Mouse (Mus musculus): Measurements from ENCODE around the gene Hoxb2. TPM values are rescaled to one million over a fixed set of nuclear protein-coding genes. Genes with fewer than 3 reads are reported as not detected.

Gene Hoxb2
- polyA plus RNA-seq, 1 experiment from 2014 or later, result 42.9 TPM

- no peaks in the 10 kb centered on the region; the same call in 1 of the 2 replicates for H3K4me1 ChIP-seq (replicated peaks; ENCODE audit: control insufficient read depth, insufficient read depth, low read length)
- peak overlapping the region; percentile 97 for H3K9ac ChIP-seq
- H3K4me2 ChIP-seq (replicated peaks), result peak overlapping the region; percentile 77
- DNase-seq (ENCODE audit: low spot score) (no peak), ATAC-seq (ENCODE audit: low FRiP score) (no peak)
- H3K27ac ChIP-seq, result peak overlapping the region; percentile 99
- peak overlapping the region; percentile 48 for H3K4me3 ChIP-seq (replicated peaks; ENCODE audit: low read length)
- WGBS, result under 1% methylated on average over 34 of the region's 34 CpGs
- H3K9me3 ChIP-seq (ENCODE audit: control insufficient read depth, low read length), result no peaks in the 10 kb centered on the region
- no peaks in the 10 kb centered on the region for H3K36me3 ChIP-seq (replicated peaks; ENCODE audit: control insufficient read depth, insufficient read depth)
- H3K27me3 ChIP-seq (ENCODE audit: control insufficient read depth, insufficient read depth, low read length), result peaks cover 89% of the 10 kb centered on the region
Measured at GRCm38 (mm10) chr11:96314671-96315343, 35.5 kb upstream of the Hoxb2 start.

- peak overlapping the region; percentile 97 for H3K9ac ChIP-seq
- WGBS, result under 1% methylated on average over 5 of the region's 5 CpGs
- H3K4me3 ChIP-seq (replicated peaks; ENCODE audit: low read length), result peak overlapping the region; percentile 48
Measured at GRCm38 (mm10) chr11:96315344-96315681, 35.0 kb upstream of the Hoxb2 start.

GRCm38 (mm10) chr11:96316696-96317607, 33.4 kb upstream of the Hoxb2 start:
- Histone ChIP-seq H3K27ac (peak overlapping the region; percentile 99), H3K27me3 (ENCODE audit: control insufficient read depth, insufficient read depth, low read length) (peaks cover 90% of the 10 kb centered on the region), H3K36me3 (replicated peaks; ENCODE audit: control insufficient read depth, insufficient read depth) (no peaks in the 10 kb centered on the region), H3K9ac (peak overlapping the region; percentile 97), H3K9me3 (ENCODE audit: control insufficient read depth, low read length) (no peaks in the 10 kb centered on the region), H3K4me1 (replicated peaks; ENCODE audit: control insufficient read depth, insufficient read depth, low read length) (no peaks in the 10 kb centered on the region; the same call in 1 of the 2 replicates), H3K4me2 (replicated peaks) (peak overlapping the region; percentile 77), H3K4me3 (replicated peaks; ENCODE audit: low read length) (peak overlapping the region; percentile 48)
- WGBS, result 5% methylated on average over 18 of the region's 18 CpGs
- DNase-seq (ENCODE audit: low spot score) (no peak), ATAC-seq (ENCODE audit: low FRiP score) (no peak)

More at GRCm38 (mm10) chr11:96315344-96315681, 35.0 kb upstream of the Hoxb2 start:
- no peaks in the 10 kb centered on the region; the same call in 1 of the 2 replicates for H3K4me1 ChIP-seq (replicated peaks; ENCODE audit: control insufficient read depth, insufficient read depth, low read length)
- DNase-seq (ENCODE audit: low spot score) (no peak), ATAC-seq (ENCODE audit: low FRiP score) (no peak)
- H3K9me3 ChIP-seq (ENCODE audit: control insufficient read depth, low read length), result no peaks in the 10 kb centered on the region
- H3K27ac ChIP-seq, result peak overlapping the region; percentile 99
- H3K4me2 ChIP-seq (replicated peaks), result peak overlapping the region; percentile 77
- no peaks in the 10 kb centered on the region for H3K36me3 ChIP-seq (replicated peaks; ENCODE audit: control insufficient read depth, insufficient read depth)
- H3K27me3 ChIP-seq (ENCODE audit: control insufficient read depth, insufficient read depth, low read length), result peaks cover 89% of the 10 kb centered on the region

GRCm38 (mm10) chr11:96317608-96318367, 32.5 kb upstream of the Hoxb2 start, which contains the start of gene Hoxb4:
Gene Hoxb4, plus strand, starts transcription at chr11:96318267.
- ATAC-seq (ENCODE audit: low FRiP score) (peak; percentile 51), DNase-seq (ENCODE audit: low spot score) (no peak)
- 1% methylated on average over 28 of the region's 28 CpGs for WGBS
- Histone ChIP-seq H3K9ac (peak within 1 kb of the TSS; percentile 97), H3K27ac (peak within 1 kb of the TSS; percentile 99), H3K4me1 (replicated peaks; ENCODE audit: control insufficient read depth, insufficient read depth, low read length) (no peaks in the 10 kb centered on the region; the same call in 1 of the 2 replicates), H3K27me3 (ENCODE audit: control insufficient read depth, insufficient read depth, low read length) (peaks cover 90% of the 10 kb centered on the region), H3K36me3 (replicated peaks; ENCODE audit: control insufficient read depth, insufficient read depth) (no peaks in the 10 kb centered on the region), H3K4me3 (replicated peaks; ENCODE audit: low read length) (peak within 1 kb of the TSS; percentile 48), H3K4me2 (replicated peaks) (peak within 1 kb of the TSS; percentile 77), H3K9me3 (ENCODE audit: control insufficient read depth, low read length) (no peaks in the 10 kb centered on the region)

- DNase-seq (ENCODE audit: low spot score) (peak; percentile 77), ATAC-seq (ENCODE audit: low FRiP score) (peak; percentile 71)
- peak overlapping the region; percentile 99 for H3K27ac ChIP-seq
- H3K4me2 ChIP-seq (replicated peaks), result peak overlapping the region; percentile 77
- peak overlapping the region; percentile 97 for H3K9ac ChIP-seq
- H3K36me3 ChIP-seq (replicated peaks; ENCODE audit: control insufficient read depth, insufficient read depth), result no peaks in the 10 kb centered on the region
- peaks cover 90% of the 10 kb centered on the region for H3K27me3 ChIP-seq (ENCODE audit: control insufficient read depth, insufficient read depth, low read length)
- no peaks in the 10 kb centered on the region; the same call in 1 of the 2 replicates for H3K4me1 ChIP-seq (replicated peaks; ENCODE audit: control insufficient read depth, insufficient read depth, low read length)
- peak overlapping the region; percentile 48 for H3K4me3 ChIP-seq (replicated peaks; ENCODE audit: low read length)
- WGBS, result under 1% methylated on average over 36 of the region's 45 CpGs
- no peaks in the 10 kb centered on the region for H3K9me3 ChIP-seq (ENCODE audit: control insufficient read depth, low read length)
Measured at GRCm38 (mm10) chr11:96318368-96319070, 31.8 kb upstream of the Hoxb2 start.

- no peaks in the 10 kb centered on the region for H3K4me1 ChIP-seq (replicated peaks; ENCODE audit: control insufficient read depth, insufficient read depth, low read length)
- no peaks in the 10 kb centered on the region for H3K9me3 ChIP-seq (ENCODE audit: control insufficient read depth, low read length)
- H3K4me3 ChIP-seq (replicated peaks; ENCODE audit: low read length), result peak overlapping the region; percentile 48
- peak overlapping the region; percentile 77 for H3K4me2 ChIP-seq (replicated peaks)
- peaks cover 88% of the 10 kb centered on the region for H3K27me3 ChIP-seq (ENCODE audit: control insufficient read depth, insufficient read depth, low read length)
- under 1% methylated on average over 33 of the region's 34 CpGs for WGBS
- peak; percentile 58 for ATAC-seq (ENCODE audit: low FRiP score)
- peak overlapping the region; percentile 99 for H3K27ac ChIP-seq
- H3K9ac ChIP-seq, result peak overlapping the region; percentile 97
- no peak for DNase-seq (ENCODE audit: low spot score)
- H3K36me3 ChIP-seq (replicated peaks; ENCODE audit: control insufficient read depth, insufficient read depth), result no peaks in the 10 kb centered on the region
Measured at GRCm38 (mm10) chr11:96319071-96319902, 31.0 kb upstream of the Hoxb2 start.

- Histone ChIP-seq H3K9me3 (ENCODE audit: control insufficient read depth, low read length) (no peaks in the 10 kb centered on the region), H3K27me3 (ENCODE audit: control insufficient read depth, insufficient read depth, low read length) (peaks cover 88% of the 10 kb centered on the region), H3K4me1 (replicated peaks; ENCODE audit: control insufficient read depth, insufficient read depth, low read length) (no peaks in the 10 kb centered on the region), H3K27ac (peak overlapping the region; percentile 99), H3K4me3 (replicated peaks; ENCODE audit: low read length) (peak overlapping the region; percentile 48), H3K4me2 (replicated peaks) (peak overlapping the region; percentile 77), H3K36me3 (replicated peaks; ENCODE audit: control insufficient read depth, insufficient read depth) (no peaks in the 10 kb centered on the region), H3K9ac (peak overlapping the region; percentile 97)
- no peak for DNase-seq (ENCODE audit: low spot score)
- no peak for ATAC-seq (ENCODE audit: low FRiP score)
- under 1% methylated on average over 29 of the region's 29 CpGs for WGBS
Measured at GRCm38 (mm10) chr11:96319910-96320309, 30.4 kb upstream of the Hoxb2 start.

- DNase-seq (ENCODE audit: low spot score), result no peak
- Histone ChIP-seq H3K4me2 (replicated peaks) (peak overlapping the region; percentile 77), H3K4me1 (replicated peaks; ENCODE audit: control insufficient read depth, insufficient read depth, low read length) (no peaks in the 10 kb centered on the region), H3K27me3 (ENCODE audit: control insufficient read depth, insufficient read depth, low read length) (peaks cover 88% of the 10 kb centered on the region), H3K36me3 (replicated peaks; ENCODE audit: control insufficient read depth, insufficient read depth) (no peaks in the 10 kb centered on the region), H3K4me3 (replicated peaks; ENCODE audit: low read length) (peak overlapping the region; percentile 48), H3K27ac (peak overlapping the region; percentile 99), H3K9ac (peak overlapping the region; percentile 97), H3K9me3 (ENCODE audit: control insufficient read depth, low read length) (no peaks in the 10 kb centered on the region)
- no peak for ATAC-seq (ENCODE audit: low FRiP score)
- 2% methylated on average over 17 of the region's 17 CpGs for WGBS
Measured at GRCm38 (mm10) chr11:96320688-96321087, 29.6 kb upstream of the Hoxb2 start.
